Mouse (Mus musculus) midbrain, embryonic 13.5 days (tissue): ENCODE measurements around the gene Pdlim1. TPM values are rescaled to one million over a fixed set of nuclear protein-coding genes. Genes with fewer than 3 reads are reported as not detected.
A peak's percentile ranks its signal among the peaks of the same experiment; 100 is the strongest.

Experiments used
- ATAC-seq: fragments of 200-750 bp; cut with Nextera tagmentation; 2 replicates; pipeline ENCODE4 v1.8.0; 2017; ENCODE audit warnings: mild to moderate bottlenecking, moderate TSS enrichment, moderate library complexity
- H3K27ac ChIP-seq: fragments of 300-500 bp; sonication (generic); 2 replicates; pipeline ENCODE4 v1.5.1; 2015; ENCODE audit warnings: inconsistent platforms, mild to moderate bottlenecking, moderate library complexity
- H3K27me3 ChIP-seq: fragments of 300-500 bp; sonication (generic); 2 replicates; pipeline ENCODE4 v1.6.1; 2015; ENCODE audit warnings: mild to moderate bottlenecking, inconsistent platforms
- H3K36me3 ChIP-seq: fragments of 300-500 bp; sonication (generic); 2 replicates; pipeline ENCODE4 v1.6.1; 2015; ENCODE audit warnings: mild to moderate bottlenecking, inconsistent platforms
- H3K4me1 ChIP-seq: fragments of 300-500 bp; sonication (generic); replicated peaks from 2 replicates; pipeline ENCODE4 v1.6.1; 2015; ENCODE audit warnings: inconsistent platforms
- H3K4me2 ChIP-seq: fragments of 300-500 bp; sonication (generic); replicated peaks from 2 replicates; pipeline ENCODE4 v1.6.1; 2015; ENCODE audit warnings: moderate library complexity, mild to moderate bottlenecking, inconsistent platforms
- H3K4me3 ChIP-seq: fragments of 300-500 bp; sonication (generic); replicated peaks from 2 replicates; pipeline ENCODE4 v1.5.1; 2015; ENCODE audit warnings: mild to moderate bottlenecking, inconsistent platforms
- H3K9ac ChIP-seq: fragments of 300-500 bp; sonication (generic); replicated peaks from 2 replicates; pipeline ENCODE4 v1.6.1; 2015; ENCODE audit warnings: mild to moderate bottlenecking, inconsistent platforms
- H3K9me3 ChIP-seq: fragments of 300-500 bp; sonication (generic); 2 replicates; pipeline ENCODE4 v1.6.1; 2016; ENCODE audit warnings: mild to moderate bottlenecking, inconsistent platforms
- WGBS: fragments of 180-500 bp; shearing (Covaris S2); methylation state at CpG from one replicate; pipeline ENCODE4 v1.1.7; 2015; 5-methylcytosine and 5-hydroxymethylcytosine counted together
- polyA plus RNA-seq: library from polyadenylated mRNA; unstranded; fragments of >200 nt; fragmentation: Nextera tagmentation; extraction: Ambion mirVana; gene quantifications from 2 replicates; pipeline ENCODE4 v1.2.1, GENCODE M21; 2015

The Pdlim1 gene
- polyA plus RNA-seq, 1 experiment from 2014 or later = 17.7 TPM

DNA sequence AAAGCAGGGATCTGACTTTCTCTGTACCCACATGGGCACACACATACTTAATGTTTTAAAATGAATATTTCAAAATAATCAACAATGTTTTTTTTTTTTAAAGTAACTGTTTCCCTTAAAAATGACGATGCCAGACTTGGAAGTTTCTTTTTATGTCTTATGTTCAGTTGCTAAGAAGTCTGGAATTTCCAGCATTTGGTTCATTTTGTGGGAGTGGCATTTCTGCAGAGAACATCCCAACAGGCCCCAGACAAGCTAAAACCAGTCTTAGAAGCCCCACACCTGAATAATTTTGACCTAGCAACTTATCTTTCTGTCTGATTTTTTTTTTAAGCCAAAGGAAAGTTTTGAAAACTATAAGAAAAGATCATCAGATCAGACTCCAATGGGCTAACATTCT lies 16.1 kb downstream of the Pdlim1 start:
- Histone ChIP-seq H3K36me3 (no peaks in the 10 kb centered on the region), H3K27ac (no peak overlapping the region), H3K4me2 (no peak overlapping the region), H3K27me3 (no peaks in the 10 kb centered on the region), H3K9ac (no peak overlapping the region), H3K4me3 (no peak overlapping the region), H3K4me1 (no peaks in the 10 kb centered on the region), H3K9me3 (no peaks in the 10 kb centered on the region)
- no peak for ATAC-seq
- WGBS = 82% methylated on average over 1 of the region's 1 CpGs

DNA sequence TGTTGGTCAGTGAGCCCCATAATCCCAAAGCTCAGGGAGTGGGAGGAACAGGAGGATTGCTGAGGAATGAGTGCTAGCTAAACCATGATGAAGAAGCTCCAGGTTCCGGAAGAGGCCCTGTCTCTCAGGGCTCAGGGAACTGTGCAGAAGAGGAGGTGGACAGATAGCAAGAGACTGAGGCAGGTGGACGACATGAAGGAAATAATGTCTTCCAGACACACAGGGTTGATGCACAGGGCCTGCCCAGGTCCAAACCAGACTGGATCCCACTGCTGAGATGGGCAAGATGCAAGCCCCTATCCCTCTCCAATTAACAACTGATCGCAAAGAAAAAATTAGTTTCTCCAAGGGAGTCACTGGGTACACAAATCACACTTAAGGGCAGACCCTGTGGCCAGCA lies 16.9 kb downstream of the Pdlim1 start:
- Histone ChIP-seq H3K27me3 (no peaks in the 10 kb centered on the region), H3K4me1 (no peaks in the 10 kb centered on the region), H3K36me3 (no peaks in the 10 kb centered on the region), H3K4me2 (no peak overlapping the region), H3K4me3 (no peak overlapping the region), H3K27ac (no peak overlapping the region), H3K9me3 (no peaks in the 10 kb centered on the region), H3K9ac (no peak overlapping the region)
- WGBS = 89% methylated on average over 3 of the region's 3 CpGs
- ATAC-seq = no peak

DNA sequence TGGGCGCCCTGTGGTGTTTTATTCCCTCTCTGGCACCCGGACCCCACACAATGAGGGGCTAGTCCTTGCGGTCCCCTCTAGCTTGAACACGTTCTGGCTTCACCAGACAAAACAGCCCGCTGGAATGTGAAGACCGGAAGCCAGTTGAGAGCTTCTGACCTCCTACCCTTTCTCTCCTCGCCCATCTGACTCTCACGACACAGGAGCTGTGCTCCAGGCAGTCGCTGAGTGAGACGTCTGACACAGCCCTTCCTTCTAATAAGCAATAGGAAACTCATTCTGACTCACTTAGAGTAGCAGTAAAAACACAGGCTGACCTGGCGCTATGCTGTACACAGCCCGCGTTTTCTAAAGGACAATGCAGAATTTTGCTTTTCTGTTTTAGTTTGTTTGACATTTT lies 17.9 kb downstream of the Pdlim1 start:
- ATAC-seq = no peak
- Histone ChIP-seq H3K9me3 (no peaks in the 10 kb centered on the region), H3K4me3 (no peak overlapping the region), H3K36me3 (no peaks in the 10 kb centered on the region), H3K27ac (no peak overlapping the region), H3K27me3 (no peaks in the 10 kb centered on the region), H3K4me1 (no peaks in the 10 kb centered on the region), H3K9ac (no peak overlapping the region), H3K4me2 (no peak overlapping the region)
- 70% methylated on average over 13 of the region's 13 CpGs for WGBS

DNA sequence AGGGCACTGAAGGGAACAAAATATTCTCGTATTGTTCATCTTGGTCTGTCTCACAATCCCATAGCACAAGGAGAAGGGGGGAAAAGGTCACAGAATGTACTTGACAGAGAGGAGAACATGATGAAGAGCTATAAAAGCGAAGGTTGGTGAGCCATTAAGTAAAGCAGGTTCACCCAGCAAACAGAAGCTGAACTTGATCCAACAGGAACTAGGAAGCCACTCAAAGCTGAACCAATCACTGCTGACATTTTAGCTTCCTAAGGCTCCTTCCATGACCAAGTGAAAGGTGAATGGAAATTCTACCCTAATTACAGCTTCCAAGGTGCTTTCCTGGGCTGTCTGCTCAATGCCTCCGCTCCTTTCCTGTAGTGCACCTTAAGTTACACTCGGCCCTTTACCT lies 20.5 kb downstream of the Pdlim1 start:
- WGBS = 86% methylated on average over 4 of the region's 4 CpGs
- H3K4me1 ChIP-seq = no peaks in the 10 kb centered on the region
- no peak for ATAC-seq
- no peak overlapping the region for H3K4me2 ChIP-seq
- no peak overlapping the region for H3K4me3 ChIP-seq
- no peaks in the 10 kb centered on the region for H3K27me3 ChIP-seq
- H3K36me3 ChIP-seq = no peaks in the 10 kb centered on the region
- no peak overlapping the region for H3K9ac ChIP-seq
- H3K9me3 ChIP-seq = no peaks in the 10 kb centered on the region
- no peak overlapping the region for H3K27ac ChIP-seq

DNA sequence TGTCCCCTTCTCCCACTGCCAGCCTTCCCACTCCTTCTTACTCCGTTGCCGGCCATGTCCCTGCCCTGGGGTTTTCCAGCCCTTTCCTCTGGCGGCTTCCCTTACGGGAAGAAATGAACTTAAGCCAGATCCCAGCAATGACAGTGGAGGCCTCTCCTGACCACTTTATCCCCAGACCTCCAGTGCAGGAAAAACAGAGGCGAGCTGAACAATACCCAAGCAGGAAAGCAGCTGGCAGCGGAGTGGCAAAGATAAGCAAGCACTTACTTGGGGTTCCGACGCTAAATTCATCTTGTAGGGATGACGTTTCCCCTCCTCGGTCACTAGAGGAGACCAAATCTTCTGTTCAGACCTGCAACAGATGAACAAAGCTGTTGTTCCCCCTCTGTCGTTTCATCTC lies 22.3 kb downstream of the Pdlim1 start:
- ATAC-seq = no peak
- no peak overlapping the region for H3K4me2 ChIP-seq
- H3K36me3 ChIP-seq = no peaks in the 10 kb centered on the region
- H3K27me3 ChIP-seq = no peaks in the 10 kb centered on the region
- no peak overlapping the region for H3K9ac ChIP-seq
- no peaks in the 10 kb centered on the region for H3K4me1 ChIP-seq
- no peak overlapping the region for H3K4me3 ChIP-seq
- H3K9me3 ChIP-seq = no peaks in the 10 kb centered on the region
- no peak overlapping the region for H3K27ac ChIP-seq
- 86% methylated on average over 11 of the region's 11 CpGs for WGBS

DNA sequence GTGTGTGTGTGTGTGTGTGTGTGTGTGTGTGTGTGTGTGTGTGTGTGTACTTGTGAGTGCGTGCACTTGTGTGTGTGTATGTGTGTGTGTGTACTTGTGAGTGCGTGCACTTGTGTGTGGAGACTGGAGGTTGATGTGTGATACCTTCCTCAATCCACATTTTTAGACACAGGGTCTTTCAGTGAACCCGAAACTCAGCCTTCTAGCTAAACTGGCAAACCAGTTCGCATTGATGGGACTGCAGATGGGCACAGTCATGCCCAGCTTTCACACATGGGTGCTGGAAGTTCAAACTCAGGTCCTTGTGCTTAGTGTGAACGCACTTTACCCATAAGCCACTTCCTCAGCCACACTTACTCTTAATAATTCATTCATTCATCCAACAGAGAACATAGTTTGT lies 23.2 kb downstream of the Pdlim1 start:
- Histone ChIP-seq H3K36me3 (no peaks in the 10 kb centered on the region), H3K4me3 (no peak overlapping the region), H3K4me2 (no peak overlapping the region), H3K9me3 (no peaks in the 10 kb centered on the region), H3K27me3 (no peaks in the 10 kb centered on the region), H3K27ac (no peak overlapping the region), H3K4me1 (no peaks in the 10 kb centered on the region), H3K9ac (no peak overlapping the region)
- ATAC-seq = no peak
- 96% methylated on average over 5 of the region's 5 CpGs for WGBS

DNA sequence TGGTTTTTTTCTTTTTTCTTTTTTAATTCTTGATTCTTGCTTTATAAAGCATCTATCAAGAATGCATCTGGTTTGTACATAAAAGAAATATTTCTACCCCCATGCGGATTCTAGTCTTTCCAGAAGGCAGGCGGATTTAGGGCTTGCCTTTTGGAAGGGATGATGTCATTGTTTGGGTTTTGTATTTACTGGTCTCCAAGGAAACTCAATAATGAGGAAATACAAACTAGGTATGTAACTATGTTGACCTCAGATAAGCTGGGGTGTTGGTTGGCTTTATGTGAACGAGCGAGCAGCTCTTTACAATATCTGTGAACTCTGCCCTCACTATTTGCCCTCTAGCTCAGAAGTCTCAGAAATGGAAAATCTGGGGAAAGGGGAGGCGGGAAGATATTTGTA lies 24.4 kb downstream of the Pdlim1 start:
- ATAC-seq = no peak
- Histone ChIP-seq H3K36me3 (no peaks in the 10 kb centered on the region), H3K27me3 (no peaks in the 10 kb centered on the region), H3K9ac (no peak overlapping the region), H3K4me3 (no peak overlapping the region), H3K9me3 (no peaks in the 10 kb centered on the region), H3K27ac (no peak overlapping the region), H3K4me1 (no peaks in the 10 kb centered on the region), H3K4me2 (no peak overlapping the region)
- 29% methylated on average over 5 of the region's 5 CpGs for WGBS

DNA sequence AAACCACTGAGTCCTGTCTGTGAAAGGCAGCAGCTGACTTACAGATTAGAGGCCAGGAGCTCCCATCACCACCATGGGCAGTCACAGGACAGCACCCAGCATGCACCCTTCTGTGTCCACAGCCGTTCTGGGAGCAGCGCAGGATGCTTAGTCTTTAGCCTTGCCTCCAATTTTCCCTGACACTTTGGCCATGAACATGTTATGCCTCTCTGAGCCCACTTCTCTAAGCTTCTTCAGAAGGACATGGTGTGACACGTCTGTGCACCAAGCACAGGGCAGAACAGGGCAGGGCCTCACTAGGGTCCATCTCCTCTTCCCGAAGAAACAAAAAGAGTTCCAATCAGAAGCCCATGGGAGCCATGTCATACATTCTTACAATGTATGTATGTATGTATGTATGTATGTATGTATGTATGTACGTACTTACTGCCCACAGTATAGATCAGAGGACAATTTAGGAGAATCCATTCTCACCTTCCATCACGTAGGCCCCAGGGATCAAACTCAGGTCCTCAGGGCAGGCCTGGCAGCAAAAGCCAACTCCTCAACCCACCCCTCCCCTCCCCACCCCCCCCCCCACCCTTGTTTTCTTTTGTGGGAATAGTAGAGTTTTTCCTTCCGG lies 24.9 kb downstream of the Pdlim1 start:
- Histone ChIP-seq H3K4me1 (no peaks in the 10 kb centered on the region), H3K4me3 (no peak overlapping the region), H3K27me3 (no peaks in the 10 kb centered on the region), H3K9ac (no peak overlapping the region), H3K36me3 (no peaks in the 10 kb centered on the region), H3K9me3 (no peaks in the 10 kb centered on the region), H3K4me2 (no peak overlapping the region), H3K27ac (no peak overlapping the region)
- 79% methylated on average over 7 of the region's 7 CpGs for WGBS
- ATAC-seq = no peak

DNA sequence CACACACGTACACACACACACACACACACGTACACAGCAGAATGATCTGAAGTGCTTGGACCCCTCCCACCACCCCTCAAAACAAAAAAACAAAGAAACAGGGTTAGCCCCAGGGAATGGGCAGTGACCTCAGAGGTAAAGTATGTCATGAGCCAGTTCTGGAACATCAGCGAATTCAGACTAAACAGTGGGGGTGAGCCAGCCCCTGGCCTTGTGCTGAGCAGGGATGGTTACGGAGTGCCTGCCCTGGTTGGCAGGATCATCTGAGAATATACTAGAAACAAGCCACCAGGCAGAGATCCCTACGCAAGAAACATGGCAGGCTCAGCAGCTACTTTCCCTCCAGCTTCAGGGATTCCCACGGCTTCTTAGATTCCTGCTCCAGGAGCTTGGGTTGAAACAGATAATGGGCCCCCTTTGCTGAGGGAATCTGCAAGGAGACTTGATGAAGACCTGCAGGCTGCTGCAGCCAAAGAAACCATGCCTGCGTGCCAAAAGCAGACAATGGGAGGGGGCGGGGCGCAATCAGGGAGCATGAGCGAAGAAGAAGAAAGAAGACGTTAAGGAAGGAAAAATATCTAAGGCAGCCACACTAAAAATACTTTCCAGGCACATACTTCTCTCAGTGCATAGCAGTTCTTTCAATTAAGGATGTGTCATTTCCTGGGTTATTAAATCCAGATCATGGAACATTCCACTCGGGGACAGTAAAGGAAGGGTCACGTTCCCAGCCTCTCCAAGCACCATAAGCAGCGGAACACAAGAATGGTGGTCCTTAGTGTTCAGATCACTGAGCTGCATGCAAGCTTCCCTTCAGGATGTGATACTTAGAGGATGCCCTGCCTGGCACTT lies 30.6 kb downstream of the Pdlim1 start:
- peak; percentile 70 for ATAC-seq

DNA sequence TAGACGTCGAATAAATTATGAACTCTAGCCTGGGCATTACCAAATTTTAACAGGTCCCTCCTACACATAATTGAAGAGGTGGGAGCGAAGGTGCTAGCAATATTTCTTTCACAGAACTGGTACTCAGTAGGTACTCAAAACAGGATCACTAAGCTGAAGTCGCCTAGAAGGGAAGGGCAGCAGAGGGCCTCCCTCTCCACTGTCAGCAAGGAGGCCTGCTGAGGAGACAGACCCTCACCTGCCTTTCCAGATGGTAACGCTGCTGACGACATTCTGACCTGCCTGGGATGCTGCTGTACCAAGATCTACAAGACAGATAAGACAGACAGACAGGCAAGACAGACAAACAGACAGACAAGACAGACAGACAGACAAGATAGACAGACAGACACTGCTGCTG lies 31.3 kb downstream of the Pdlim1 start:
- ATAC-seq = 0 out of 2 replicates have a peak, but pooled peaks have one; percentile 9
- H3K4me3 ChIP-seq = no peak overlapping the region
- H3K4me2 ChIP-seq = no peak overlapping the region
- no peaks in the 10 kb centered on the region for H3K9me3 ChIP-seq
- WGBS = 83% methylated on average over 6 of the region's 6 CpGs
- no peaks in the 10 kb centered on the region for H3K36me3 ChIP-seq
- H3K27ac ChIP-seq = no peak overlapping the region
- peaks cover 9% of the 10 kb centered on the region; the same call in 1 of the 2 replicates for H3K4me1 ChIP-seq
- no peaks in the 10 kb centered on the region for H3K27me3 ChIP-seq
- no peak overlapping the region for H3K9ac ChIP-seq

More for the DNA sequence above, 30.6 kb downstream of the Pdlim1 start:
- no peak overlapping the region for H3K9ac ChIP-seq
- WGBS = 40% methylated on average over 14 of the region's 14 CpGs
- no peaks in the 10 kb centered on the region for H3K36me3 ChIP-seq
- H3K27me3 ChIP-seq = no peaks in the 10 kb centered on the region
- no peaks in the 10 kb centered on the region for H3K9me3 ChIP-seq
- peaks cover 9% of the 10 kb centered on the region; the same call in 1 of the 2 replicates for H3K4me1 ChIP-seq
- H3K27ac ChIP-seq = no peak overlapping the region
- no peak overlapping the region for H3K4me3 ChIP-seq
- H3K4me2 ChIP-seq = 0 out of 2 replicates have a peak overlapping the region, but pooled peaks have one; percentile 15

DNA sequence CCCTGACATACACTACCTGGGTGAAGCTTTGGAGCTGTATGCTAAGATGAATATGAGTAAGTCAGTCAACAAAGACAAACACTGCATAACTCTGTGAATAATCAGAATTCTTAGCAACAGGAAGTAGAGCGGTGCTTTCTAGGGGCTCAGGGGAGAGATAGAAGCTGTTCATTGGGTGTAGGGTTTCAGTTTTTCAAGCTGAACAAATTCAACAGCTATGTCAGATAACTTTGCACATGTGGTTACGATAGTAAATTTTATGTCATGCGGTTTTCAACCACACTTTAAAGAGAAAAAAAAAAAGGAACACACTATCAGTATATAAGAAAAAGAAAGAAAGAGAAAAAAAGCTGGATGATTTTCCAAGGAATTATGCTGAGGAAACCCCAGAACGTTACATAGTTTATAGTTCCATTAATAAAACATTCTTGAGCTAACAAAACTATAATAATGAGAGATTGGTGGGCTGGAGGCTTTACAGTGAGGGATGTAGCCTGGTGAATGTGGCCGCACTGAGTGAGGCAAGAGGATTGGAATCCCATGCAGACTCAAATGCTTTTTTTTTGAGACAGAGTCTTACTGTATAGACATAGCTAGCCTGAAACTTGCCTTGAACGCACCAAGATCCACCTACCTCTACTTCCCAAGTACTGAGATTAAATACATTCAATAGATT lies 33.3 kb downstream of the Pdlim1 start:
- whole genome bisulfite sequencing = 89% methylated on average over 6 of the region's 6 CpGs

DNA sequence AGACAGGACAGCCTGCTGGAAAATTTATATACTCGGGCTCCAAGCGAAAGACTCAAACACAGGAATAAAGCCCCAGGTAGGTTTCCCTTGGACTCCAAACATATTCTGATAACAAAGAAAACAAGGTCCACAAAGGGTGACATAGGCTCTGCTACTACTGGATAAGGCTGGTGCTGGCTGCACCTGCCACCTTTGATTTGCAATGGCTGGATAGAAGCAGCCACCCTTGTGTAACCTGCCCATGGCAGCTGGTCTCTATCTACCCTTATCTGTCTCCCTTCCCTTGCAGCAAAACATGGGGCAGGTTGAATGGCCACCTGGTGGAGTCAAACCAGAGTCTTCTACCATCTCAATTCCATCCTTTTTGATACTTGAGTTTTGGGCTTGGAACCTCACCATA lies 39.1 kb downstream of the Pdlim1 start:
- ATAC-seq = no peak
- 91% methylated on average over 2 of the region's 2 CpGs for WGBS
- no peak overlapping the region for H3K4me2 ChIP-seq

More for the DNA sequence above, 33.3 kb downstream of the Pdlim1 start:
- H3K9ac ChIP-seq = no peak overlapping the region
- ATAC-seq = no peak
- no peak overlapping the region for H3K27ac ChIP-seq
- H3K4me3 ChIP-seq = no peak overlapping the region
- H3K9me3 ChIP-seq = no peaks in the 10 kb centered on the region
- no peaks in the 10 kb centered on the region for H3K36me3 ChIP-seq
- no peaks in the 10 kb centered on the region for H3K27me3 ChIP-seq
- peaks cover 9% of the 10 kb centered on the region; the same call in 1 of the 2 replicates for H3K4me1 ChIP-seq
- H3K4me2 ChIP-seq = no peak overlapping the region

More for the DNA sequence above, 39.1 kb downstream of the Pdlim1 start:
- no peaks in the 10 kb centered on the region for H3K9me3 ChIP-seq
- H3K27ac ChIP-seq = no peak overlapping the region
- no peaks in the 10 kb centered on the region for H3K27me3 ChIP-seq
- no peaks in the 10 kb centered on the region for H3K4me1 ChIP-seq
- no peaks in the 10 kb centered on the region for H3K36me3 ChIP-seq
- no peak overlapping the region for H3K4me3 ChIP-seq
- H3K9ac ChIP-seq = no peak overlapping the region
